Mouse (Mus musculus): Measurements from ENCODE around the gene Ogfrl1. TPM values are rescaled to one million over a fixed set of nuclear protein-coding genes. Genes with fewer than 3 reads are reported as not detected.
A peak's percentile ranks its signal among the peaks of the same experiment; 100 is the strongest.

Ogfrl1 gene
- total and polyA plus RNA-seq, 3 experiments: 6.6 to 9.0 TPM; not detected in 1

GRCm38 (mm10) chr1:23418941-23419340 is 21.4 kb upstream of the Ogfrl1 start:
- Histone ChIP-seq H3K27ac (ENCODE audit: control insufficient read depth, low read depth, low read length) (peak overlapping the region; percentile 39; the same call in 1 of the 2 replicates), H3K9ac (ENCODE audit: control insufficient read depth, low read depth, low read length, poor library complexity, severe bottlenecking) (no peak overlapping the region), H3K79me2 (ENCODE audit: control insufficient read depth, insufficient read depth, low read length, poor library complexity) (no peaks in the 10 kb centered on the region), H3K9me3 (replicated peaks; ENCODE audit: insufficient read depth, low read length) (no peaks in the 10 kb centered on the region), H3K4me1 (ENCODE audit: control insufficient read depth in 1 of 2, insufficient read depth in 2 of 2, low read length in 2 of 2) (peaks cover 13 to 16% of the 10 kb centered on the region in 2 experiments), H3K36me3 (ENCODE audit: control insufficient read depth in 1 of 2, insufficient read depth in 2 of 2, low read length in 2 of 2) (peaks cover 0 to 21% of the 10 kb centered on the region in 2 experiments; a peak in 2 of 4 replicates), H3K27me3 (ENCODE audit: control insufficient read depth in 1 of 2, insufficient read depth in 2 of 2, low read length in 2 of 2) (no peaks in the 10 kb centered on the region), H3K4me3 (ENCODE audit: control insufficient read depth in 1 of 2, insufficient read depth in 1 of 2, low read depth in 2 of 2, low read length in 2 of 2) (no peak overlapping the region)
- peak; percentile 33; the same call in 1 of the 2 replicates for TF ChIP-seq SIN3A (IDR thresholded peaks at IDR 0.05; ENCODE audit: low read length)
- no peak for TF ChIP-seq ZKSCAN1 (IDR thresholded peaks at IDR 0.05; ENCODE audit: low read depth, low read length)
- TF ChIP-seq ELF1 (IDR thresholded peaks at IDR 0.05; ENCODE audit: low read depth, low read length): no peak
- TF ChIP-seq TCF12 (IDR thresholded peaks at IDR 0.05; ENCODE audit: low read depth, low read length): no peak
- TF ChIP-seq EP300 (IDR thresholded peaks at IDR 0.05; ENCODE audit: low read depth in 1 of 2, low read length in 2 of 2): peak in 1 of 2 experiments; percentile 5; a peak in 1 of 4 replicates
- peak; percentile 73 for DNase-seq (ENCODE audit: low read depth, low spot score)

- Histone ChIP-seq H3K9ac (ENCODE audit: control insufficient read depth, low read depth, low read length, poor library complexity, severe bottlenecking) (no peak overlapping the region), H3K27ac (ENCODE audit: control insufficient read depth, low read depth, low read length) (no peak overlapping the region), H3K4me1 (ENCODE audit: control insufficient read depth in 1 of 2, insufficient read depth in 2 of 2, low read length in 2 of 2) (peaks cover 13 to 16% of the 10 kb centered on the region in 2 experiments), H3K4me3 (ENCODE audit: control insufficient read depth in 1 of 2, insufficient read depth in 1 of 2, low read depth in 2 of 2, low read length in 2 of 2) (no peak overlapping the region), H3K27me3 (ENCODE audit: control insufficient read depth in 1 of 2, insufficient read depth in 2 of 2, low read length in 2 of 2) (no peaks in the 10 kb centered on the region), H3K9me3 (replicated peaks; ENCODE audit: insufficient read depth, low read length) (no peaks in the 10 kb centered on the region), H3K36me3 (ENCODE audit: control insufficient read depth in 1 of 2, insufficient read depth in 2 of 2, low read length in 2 of 2) (peaks cover 0 to 21% of the 10 kb centered on the region in 2 experiments; a peak in 2 of 4 replicates), H3K79me2 (ENCODE audit: control insufficient read depth, insufficient read depth, low read length, poor library complexity) (no peaks in the 10 kb centered on the region)
- no peak for DNase-seq (ENCODE audit: low read depth, low spot score)
- TF ChIP-seq UBTF (IDR thresholded peaks at IDR 0.05; ENCODE audit: borderline replicate concordance, insufficient read depth, low read depth, low read length): no peak
- no peak for TF ChIP-seq POLR2AphosphoS2 (IDR thresholded peaks at IDR 0.05; ENCODE audit: low read length)
- no peak for TF ChIP-seq ELF1 (IDR thresholded peaks at IDR 0.05; ENCODE audit: low read depth, low read length)
- no peak for TF ChIP-seq MAZ (IDR thresholded peaks at IDR 0.05; ENCODE audit: low read depth, low read length)
- TF ChIP-seq MXI1 (IDR thresholded peaks at IDR 0.05; ENCODE audit: low read depth, low read length): no peak
- TF ChIP-seq CHD2 (IDR thresholded peaks at IDR 0.05; ENCODE audit: low read length): no peak
- TF ChIP-seq POLR2A (IDR thresholded peaks at IDR 0.05; ENCODE audit: control insufficient read depth in 1 of 2, insufficient read depth in 1 of 2, low read depth in 1 of 2, low read length in 2 of 2, poor library complexity in 1 of 2): no peak
- TF ChIP-seq MEF2A (IDR thresholded peaks at IDR 0.05; ENCODE audit: extremely low read depth, insufficient replicate concordance, low read depth, low read length, poor library complexity, severe bottlenecking): no peak
- no peak for TF ChIP-seq GABPA (IDR thresholded peaks at IDR 0.05; ENCODE audit: low read depth, low read length)
- no peak for TF ChIP-seq ZNF384 (IDR thresholded peaks at IDR 0.05; ENCODE audit: low read depth, low read length)
- TF ChIP-seq ZKSCAN1 (IDR thresholded peaks at IDR 0.05; ENCODE audit: low read depth, low read length): no peak
- no peak for TF ChIP-seq MYB (IDR thresholded peaks at IDR 0.05; ENCODE audit: low read depth, low read length)
- no peak for TF ChIP-seq ZMIZ1 (IDR thresholded peaks at IDR 0.05; ENCODE audit: low read depth, low read length)
- TF ChIP-seq USF2 (IDR thresholded peaks at IDR 0.05; ENCODE audit: borderline replicate concordance in 1 of 2, insufficient read depth in 1 of 2, low read depth in 1 of 2, low read length in 2 of 2): no peak
- TF ChIP-seq USF1 (IDR thresholded peaks at IDR 0.05; ENCODE audit: low read depth, low read length): no peak
- TF ChIP-seq TCF12 (IDR thresholded peaks at IDR 0.05; ENCODE audit: low read depth, low read length): no peak
- TF ChIP-seq ETS1 (IDR thresholded peaks at IDR 0.05; ENCODE audit: low read depth, low read length): no peak
- no peak for TF ChIP-seq TBP (IDR thresholded peaks at IDR 0.05; ENCODE audit: low read depth, low read length)
- no peak for TF ChIP-seq HCFC1 (IDR thresholded peaks at IDR 0.05; ENCODE audit: low read depth, low read length)
Measured at GRCm38 (mm10) chr1:23418059-23418458, 20.5 kb upstream of the Ogfrl1 start.

Measured in MEL (cell line).